Mouse (Mus musculus) CH12.LX (cell line): ENCODE data around the gene Hdc. TPM values are rescaled to one million over a fixed set of nuclear protein-coding genes. Genes with fewer than 3 reads are reported as not detected.
A peak's percentile ranks its signal among the peaks of the same experiment; 100 is the strongest.

ENCODE experiments used
- DNase-seq: peaks from one replicate; pipeline ENCODE4 v3.0.0-alpha.2; 2013; ENCODE audit errors: extremely low read depth
- H3K27ac ChIP-seq: 2 replicates; pipeline ENCODE4 v1.5.1; 2012; ENCODE audit warnings: low read depth, mild to moderate bottlenecking, control low read depth, moderate library complexity; ENCODE audit not compliant: insufficient read depth
- H3K27me3 ChIP-seq: replicated peaks from 2 replicates; pipeline ENCODE3; 2012; ENCODE audit warnings: inconsistent platforms
- H3K36me3 ChIP-seq, 2 experiments: replicated peaks in 1 of 2; 2 replicates each; pipeline versions ENCODE3 to v1.6.1; 2012; ENCODE audit warnings: inconsistent platforms in 1 of 2, low read length in 1 of 2, mild to moderate bottlenecking in 1 of 2, mixed read lengths in 1 of 2, moderate library complexity in 1 of 2; ENCODE audit not compliant: control insufficient read depth in 1 of 2, insufficient read depth in 1 of 2
- H3K4me1 ChIP-seq, 2 experiments: 2 replicates each; pipeline ENCODE4 v1.6.1; 2012; ENCODE audit warnings: inconsistent platforms in 1 of 2, moderate library complexity in 1 of 2; ENCODE audit not compliant: insufficient read depth in 2 of 2, control insufficient read depth in 1 of 2
- H3K4me2 ChIP-seq: 2 replicates; pipeline ENCODE4 v1.6.1; 2012; ENCODE audit warnings: low read depth, mild to moderate bottlenecking, control low read depth; ENCODE audit not compliant: poor library complexity, insufficient read depth, severe bottlenecking
- H3K4me3 ChIP-seq, 3 experiments: fragments of 150-350 bp in 1 of 3; sonication (generic) in 1 of 3; replicated peaks in 1 of 3; 2 replicates each; pipeline versions ENCODE3 to v1.5.1; 2011 to 2012; ENCODE audit warnings: low read depth in 2 of 3, low read length in 2 of 3, mild to moderate bottlenecking in 2 of 3, moderate library complexity in 2 of 3, control low read depth in 1 of 3, improper control_type of control experiment in 1 of 3, inconsistent platforms in 1 of 3, mixed read lengths in 1 of 3; ENCODE audit not compliant: poor library complexity in 1 of 3
- H3K79me2 ChIP-seq: replicated peaks from 2 replicates; pipeline ENCODE4 v1.6.1; 2012; ENCODE audit warnings: mild to moderate bottlenecking, moderate library complexity; ENCODE audit not compliant: control insufficient read depth, poor library complexity, insufficient read depth, severe bottlenecking; ENCODE audit errors: extremely low read depth
- H3K9ac ChIP-seq: 2 replicates; pipeline ENCODE4 v1.6.1; 2012; ENCODE audit warnings: low read depth, mild to moderate bottlenecking, control low read depth, moderate library complexity; ENCODE audit not compliant: insufficient read depth
- H3K9me3 ChIP-seq: replicated peaks from 2 replicates; pipeline ENCODE3; 2012; ENCODE audit warnings: low read length, inconsistent platforms, mixed read lengths
- BHLHE40 ChIP-seq: IDR thresholded peaks from 2 replicates; pipeline ENCODE4 v1.6.1; 2011; ENCODE audit warnings: mild to moderate bottlenecking, low read depth, low read length, improper control_type of control experiment
- CHD2 ChIP-seq: IDR thresholded peaks from 2 replicates; pipeline ENCODE4 v1.6.1; 2011; ENCODE audit warnings: low read length, improper control_type of control experiment
- E2F4 ChIP-seq: IDR thresholded peaks from 2 replicates; pipeline ENCODE4 v1.6.1; 2011; ENCODE audit warnings: low read depth, low read length, improper control_type of control experiment; ENCODE audit not compliant: insufficient replicate concordance
- ELF1 ChIP-seq: IDR thresholded peaks from 2 replicates; pipeline ENCODE4 v1.6.1; 2014; ENCODE audit warnings: low read depth, mild to moderate bottlenecking, inconsistent platforms, low read length, improper control_type of control experiment
- EP300 ChIP-seq: IDR thresholded peaks from 2 replicates; pipeline ENCODE4 v1.6.1; 2011; ENCODE audit warnings: low read length, improper control_type of control experiment
- ETS1 ChIP-seq: conservative IDR thresholded peaks from 2 replicates; pipeline ENCODE4 v1.6.1; 2012; ENCODE audit warnings: low read depth, mild to moderate bottlenecking, inconsistent platforms, low read length, improper control_type of control experiment, moderate library complexity
- GABPA ChIP-seq: IDR thresholded peaks from 2 replicates; pipeline ENCODE4 v1.6.1; 2012; ENCODE audit warnings: low read depth, low read length, improper control_type of control experiment, inconsistent platforms; ENCODE audit not compliant: insufficient replicate concordance
- IRF4 ChIP-seq: IDR thresholded peaks from 2 replicates; pipeline ENCODE4 v1.6.1; 2014; ENCODE audit warnings: low read depth, mild to moderate bottlenecking, inconsistent platforms, low read length, improper control_type of control experiment
- JUN ChIP-seq: IDR thresholded peaks from 2 replicates; pipeline ENCODE4 v1.6.1; 2011; ENCODE audit warnings: low read depth, mild to moderate bottlenecking, low read length, improper control_type of control experiment, moderate library complexity; ENCODE audit not compliant: insufficient read depth
- KAT2A ChIP-seq: IDR thresholded peaks from 2 replicates; pipeline ENCODE4 v1.6.1; 2012; ENCODE audit warnings: low read length, improper control_type of control experiment, inconsistent platforms; ENCODE audit not compliant: insufficient replicate concordance
- MAFK ChIP-seq: IDR thresholded peaks from 2 replicates; pipeline ENCODE4 v1.6.1; 2011; ENCODE audit warnings: low read length, improper control_type of control experiment; ENCODE audit not compliant: insufficient replicate concordance
- MAX ChIP-seq: IDR thresholded peaks from 2 replicates; pipeline ENCODE4 v1.6.1; 2011; ENCODE audit warnings: low read length, improper control_type of control experiment
- MAZ ChIP-seq: IDR thresholded peaks from 2 replicates; pipeline ENCODE4 v1.6.1; 2012; ENCODE audit warnings: low read depth, mild to moderate bottlenecking, inconsistent platforms, low read length, improper control_type of control experiment, moderate library complexity
- MEF2A ChIP-seq: IDR thresholded peaks from 2 replicates; pipeline ENCODE4 v1.6.1; 2014; ENCODE audit warnings: low read depth, mild to moderate bottlenecking, inconsistent platforms, low read length, improper control_type of control experiment, borderline replicate concordance
- NELFE ChIP-seq: IDR thresholded peaks from 2 replicates; pipeline ENCODE4 v1.6.1; 2011; ENCODE audit warnings: low read depth, low read length, improper control_type of control experiment
- NRF1 ChIP-seq: IDR thresholded peaks from 2 replicates; pipeline ENCODE4 v1.6.1; 2014; ENCODE audit warnings: low read depth, mild to moderate bottlenecking, inconsistent platforms, low read length, improper control_type of control experiment, moderate library complexity
- PAX5 ChIP-seq: IDR thresholded peaks from 2 replicates; pipeline ENCODE4 v1.6.1; 2012; ENCODE audit warnings: low read length, inconsistent platforms, mixed read lengths
- POLR2AphosphoS2 ChIP-seq: IDR thresholded peaks from 2 replicates; pipeline ENCODE4 v1.6.1; 2011; ENCODE audit warnings: low read depth, low read length, improper control_type of control experiment
- RCOR1 ChIP-seq: conservative IDR thresholded peaks from 2 replicates; pipeline ENCODE4 v1.6.1; 2012; ENCODE audit warnings: low read depth, mild to moderate bottlenecking, inconsistent platforms, low read length, improper control_type of control experiment
- SIN3A ChIP-seq: IDR thresholded peaks from 2 replicates; pipeline ENCODE4 v1.6.1; 2012; ENCODE audit warnings: low read length, improper control_type of control experiment, inconsistent platforms
- TCF12 ChIP-seq: IDR thresholded peaks from 2 replicates; pipeline ENCODE4 v1.6.1; 2014; ENCODE audit warnings: low read depth, mild to moderate bottlenecking, inconsistent platforms, low read length, improper control_type of control experiment
- UBTF ChIP-seq: IDR thresholded peaks from 2 replicates; pipeline ENCODE4 v1.6.1; 2012; ENCODE audit warnings: low read depth, mild to moderate bottlenecking, inconsistent platforms, low read length, improper control_type of control experiment, moderate library complexity
- USF1 ChIP-seq: IDR thresholded peaks from 2 replicates; pipeline ENCODE4 v1.6.1; 2014; ENCODE audit warnings: low read depth, mild to moderate bottlenecking, inconsistent platforms, low read length, improper control_type of control experiment
- USF2 ChIP-seq: conservative IDR thresholded peaks from 2 replicates; pipeline ENCODE4 v1.6.1; 2011; ENCODE audit warnings: low read depth, low read length, improper control_type of control experiment
- ZC3H11A ChIP-seq: IDR thresholded peaks from 2 replicates; pipeline ENCODE4 v1.6.1; 2012; ENCODE audit warnings: low read depth, mild to moderate bottlenecking, inconsistent platforms, low read length, improper control_type of control experiment
- ZKSCAN1 ChIP-seq: IDR thresholded peaks from 2 replicates; pipeline ENCODE4 v1.6.1; 2012; ENCODE audit warnings: low read depth, inconsistent platforms, low read length, improper control_type of control experiment, borderline replicate concordance
- dilution Hi-C: fragments of 300-500 bp; cut with MboI; formaldehyde crosslinking; loops from 2 replicates; pipeline ENCODE4 v1.14.3; 2020; ENCODE audit warnings: low sequenced_read_pairs; ENCODE audit not compliant: extremely low pct_unique_long_range_greater_than_20kb, extremely low pct_ligation_motif_present
- in situ Hi-C: fragments of 300-500 bp; cut with MboI; formaldehyde crosslinking; loops from 3 replicates; pipeline ENCODE4 v1.14.3; 2019; ENCODE audit warnings: low sequenced_read_pairs, low pct_ligation_motif_present, low pct_unique_long_range_greater_than_20kb, mixed read lengths
- polyA plus RNA-seq: library from polyadenylated mRNA; unstranded; fragments of >175 nt; gene quantifications from 2 replicates; pipeline ENCODE4 v1.2.1, GENCODE M21; 2012; ENCODE audit warnings: low read depth; ENCODE audit not compliant: insufficient read length
- total RNA-seq, 2 experiments: library from RNA; depleted of rRNA; stranded (reverse); fragments of 300-350 nt in 1 of 2; fragments of >200 nt in 1 of 2; gene quantifications; 2 replicates each; pipeline ENCODE4 v1.2.3; 2012 to 2014

Gene Hdc
- total and polyA plus RNA-seq, 3 experiments: 1.5 to 1.8 (median 1.6) TPM

DNA sequence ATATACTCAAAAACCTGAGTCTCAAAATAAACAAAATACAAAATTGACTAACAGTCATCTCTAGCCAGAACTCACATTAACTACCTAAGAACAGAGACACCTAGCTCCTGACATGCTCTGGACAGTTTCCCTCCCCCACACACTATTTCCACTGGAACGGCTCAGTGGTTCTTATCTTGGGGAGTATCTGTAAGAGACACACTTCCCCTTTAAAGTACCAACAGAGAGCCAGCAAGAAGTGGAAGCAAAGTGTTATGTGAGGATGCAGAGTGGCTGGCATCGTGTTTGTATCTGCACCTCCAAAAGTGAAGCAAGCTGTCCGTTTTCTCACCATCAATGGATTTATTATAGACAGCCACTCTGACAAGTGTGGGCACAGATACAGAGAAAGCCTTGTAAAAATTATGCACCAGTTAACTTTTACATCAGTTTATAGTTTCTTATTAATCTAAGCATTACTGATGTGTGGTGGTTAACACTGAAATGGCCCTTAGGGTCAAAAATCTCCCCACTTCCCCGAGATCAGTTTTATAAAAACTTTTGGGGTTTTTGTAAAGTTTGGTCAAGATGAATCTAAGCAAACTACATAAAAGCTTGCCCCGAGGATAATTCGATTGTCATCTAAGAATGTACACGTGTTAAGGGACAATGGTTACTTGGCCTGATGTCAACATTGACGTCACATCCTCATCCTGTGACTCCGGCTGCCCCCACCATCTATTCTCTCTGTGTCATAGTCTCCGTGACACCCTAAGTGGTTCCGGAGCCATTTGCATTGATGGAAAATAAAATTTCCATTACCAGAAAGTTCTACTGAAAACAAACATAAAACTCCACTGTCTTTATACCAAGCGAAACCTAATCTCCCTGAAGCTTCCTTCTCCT, 17.1 kb upstream of the Hdc start (continued):
- TF ChIP-seq CHD2 (peak; percentile 49; the same call in 1 of the 2 replicates), MEF2A (0 out of 2 replicates have a peak, but pooled peaks have one; percentile 41), NRF1 (no peak), USF2 (no peak), MAFK (no peak), POLR2AphosphoS2 (no peak), JUN (peak; percentile 83), SIN3A (peak; percentile 86), ETS1 (peak; percentile 94), ZKSCAN1 (no peak), PAX5 (no peak), KAT2A (no peak), GABPA (0 out of 2 replicates have a peak, but pooled peaks have one; percentile 11), NELFE (0 out of 2 replicates have a peak, but pooled peaks have one; percentile 23), RCOR1 (0 out of 2 replicates have a peak, but pooled peaks have one; percentile 24), UBTF (no peak), ZC3H11A (no peak), MAZ (peak; percentile 91), MAX (peak; percentile 89)
- TF ChIP-seq, all 38 proteins: peak for 20

DNA sequence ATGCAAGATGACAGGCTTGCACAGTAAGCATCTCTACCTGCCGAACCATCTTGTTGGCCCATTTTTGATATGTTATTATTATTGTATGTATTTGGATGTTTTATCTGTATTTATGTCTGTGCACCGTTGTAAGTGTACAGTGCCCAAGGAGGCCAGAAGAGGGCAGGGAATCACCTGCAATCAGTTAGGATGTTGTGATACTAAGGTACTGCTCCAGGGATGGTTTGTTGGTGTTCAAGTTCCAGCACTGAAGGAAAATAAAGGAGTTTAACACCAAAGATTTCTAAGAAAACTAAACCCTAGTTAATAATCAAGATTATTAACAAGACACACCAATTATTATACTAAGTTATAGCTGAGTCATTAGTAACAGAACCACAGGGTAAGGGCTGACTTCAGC, 14.1 kb upstream of the Hdc start:
- in situ Hi-C loops (no loop called here), dilution Hi-C loops (no loop called here)
- Histone ChIP-seq H3K27me3 (no peaks in the 10 kb centered on the region), H3K27ac (no peak overlapping the region), H3K4me1 (peaks cover 6 to 24% of the 10 kb centered on the region in 2 experiments), H3K79me2 (no peaks in the 10 kb centered on the region), H3K36me3 (peaks cover 20 to 70% of the 10 kb centered on the region in 2 experiments), H3K9ac (no peak overlapping the region), H3K9me3 (no peaks in the 10 kb centered on the region), H3K4me3 (no peak overlapping the region), H3K4me2 (no peak overlapping the region)
- TF ChIP-seq BHLHE40 (no peak), EP300 (no peak), ELF1 (no peak), IRF4 (no peak), NRF1 (no peak), MAX (no peak), ZKSCAN1 (no peak), MAZ (no peak), KAT2A (no peak), USF2 (no peak), USF1 (no peak), E2F4 (no peak), TCF12 (no peak)
- no peak for DNase-seq
